Mouse (Mus musculus): ENCODE measurements around the gene Pfkfb3. TPM values are rescaled to one million over a fixed set of nuclear protein-coding genes. Genes with fewer than 3 reads are reported as not detected.

Pfkfb3 gene
- polyA plus RNA-seq, 1 experiment from 2014 or later: 20.5 TPM

DNA sequence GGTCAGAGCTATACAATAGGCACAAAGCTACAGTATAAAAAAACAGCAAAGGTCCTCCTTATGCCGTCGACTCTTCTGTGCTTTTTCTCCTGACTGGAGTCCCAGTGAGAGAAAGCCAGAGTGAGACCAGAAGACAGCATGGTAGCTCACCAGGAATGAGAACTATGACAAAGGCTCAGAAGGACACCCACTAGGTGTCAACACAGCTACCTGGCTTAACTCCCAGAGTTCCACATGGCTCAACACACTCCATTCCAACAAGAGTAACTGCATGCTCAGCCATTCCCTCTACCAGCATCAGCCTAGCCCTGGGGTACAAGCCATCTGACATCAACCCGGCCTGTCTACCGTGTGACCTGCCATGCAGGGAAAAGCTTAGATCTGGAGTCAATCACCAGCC, 70.7 kb downstream of the Pfkfb3 start:
- 73% methylated on average over 4 of the region's 4 CpGs for WGBS

DNA sequence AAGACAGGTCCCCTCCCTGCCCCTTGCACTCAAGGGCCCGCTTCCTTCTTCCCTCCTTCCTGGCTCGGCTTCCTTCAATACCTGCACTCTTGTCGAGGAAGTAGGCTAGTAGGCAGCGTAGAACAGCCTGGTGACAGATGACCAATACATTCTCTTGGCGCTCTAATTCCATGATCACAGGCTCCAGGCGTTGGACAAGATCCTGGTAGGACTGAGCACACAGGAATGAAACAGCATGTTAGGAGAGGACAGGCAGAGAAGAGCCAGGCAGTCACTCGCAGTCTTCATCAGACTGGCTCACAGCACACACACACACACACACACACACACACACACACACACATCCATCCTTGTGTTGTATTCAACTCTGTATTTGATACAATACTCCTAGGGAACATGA, 71.5 kb downstream of the Pfkfb3 start:
- H3K27me3 ChIP-seq (ENCODE audit: insufficient read depth, poor library complexity, severe bottlenecking): no peaks in the 10 kb centered on the region
- DNase-seq (ENCODE audit: low spot score): no peak
- 80% methylated on average over 7 of the region's 7 CpGs for WGBS
- no peaks in the 10 kb centered on the region for H3K4me1 ChIP-seq
- H3K27ac ChIP-seq: no peak overlapping the region
- no peaks in the 10 kb centered on the region for H3K9me3 ChIP-seq
- H3K36me3 ChIP-seq: peaks cover 100% of the 10 kb centered on the region
- H3K4me3 ChIP-seq: no peak overlapping the region

More for the DNA sequence above, 70.7 kb downstream of the Pfkfb3 start:
- H3K27me3 ChIP-seq (ENCODE audit: insufficient read depth, poor library complexity, severe bottlenecking): no peaks in the 10 kb centered on the region
- no peak for DNase-seq (ENCODE audit: low spot score)
- peaks cover 100% of the 10 kb centered on the region for H3K36me3 ChIP-seq
- no peak overlapping the region for H3K27ac ChIP-seq
- H3K9me3 ChIP-seq: no peaks in the 10 kb centered on the region
- H3K4me3 ChIP-seq: no peak overlapping the region
- H3K4me1 ChIP-seq: no peaks in the 10 kb centered on the region

DNA sequence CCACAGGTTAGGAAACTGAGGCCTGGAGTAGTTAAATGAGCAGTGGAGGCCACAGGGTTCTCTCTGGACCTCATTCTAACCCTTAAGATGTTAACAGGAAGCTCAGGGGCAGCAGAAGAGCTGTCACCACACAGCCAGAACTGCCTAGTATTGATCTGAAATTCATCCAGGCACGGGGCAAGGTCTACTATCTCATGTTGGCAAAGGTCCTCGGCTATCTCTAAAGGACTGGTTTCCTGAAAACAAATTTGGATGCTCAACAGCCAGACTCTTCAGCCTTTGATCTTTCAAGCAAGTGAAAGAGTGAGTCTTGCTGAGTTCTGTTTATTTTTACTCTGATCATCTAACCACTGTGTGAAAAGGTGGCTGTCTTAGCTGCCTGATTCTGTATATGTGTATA, 74.9 kb downstream of the Pfkfb3 start:
- WGBS: 55% methylated on average over 2 of the region's 2 CpGs
- no peak overlapping the region for H3K27ac ChIP-seq
- no peaks in the 10 kb centered on the region for H3K4me1 ChIP-seq
- H3K4me3 ChIP-seq: no peak overlapping the region
- peaks cover 100% of the 10 kb centered on the region for H3K36me3 ChIP-seq
- no peaks in the 10 kb centered on the region for H3K27me3 ChIP-seq (ENCODE audit: insufficient read depth, poor library complexity, severe bottlenecking)
- H3K9me3 ChIP-seq: no peaks in the 10 kb centered on the region
- DNase-seq (ENCODE audit: low spot score): no peak

DNA sequence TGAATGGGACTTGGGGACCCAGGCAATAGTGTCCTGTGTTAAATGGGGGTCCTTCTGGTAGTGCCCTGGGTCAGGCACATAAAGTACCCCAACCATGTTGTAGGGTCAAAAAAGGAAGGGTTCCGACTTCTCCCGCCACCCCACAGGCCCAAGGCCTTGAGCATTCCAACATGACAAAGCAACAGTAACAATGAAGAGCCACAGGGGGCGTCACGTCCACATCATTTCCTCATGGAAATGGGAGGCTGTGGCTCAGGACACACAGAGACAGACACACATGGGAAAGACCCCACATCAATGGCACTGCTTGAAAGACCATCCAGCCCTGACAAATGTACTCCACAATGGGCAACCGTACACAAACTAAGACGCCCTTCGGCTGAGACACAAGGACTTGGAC, 78.6 kb downstream of the Pfkfb3 start:
- Histone ChIP-seq H3K9me3 (no peaks in the 10 kb centered on the region), H3K36me3 (peaks cover 99% of the 10 kb centered on the region), H3K4me3 (no peak overlapping the region), H3K4me1 (no peaks in the 10 kb centered on the region), H3K27ac (no peak overlapping the region), H3K27me3 (ENCODE audit: insufficient read depth, poor library complexity, severe bottlenecking) (no peaks in the 10 kb centered on the region)
- WGBS: 93% methylated on average over 7 of the region's 7 CpGs
- DNase-seq (ENCODE audit: low spot score): no peak

DNA sequence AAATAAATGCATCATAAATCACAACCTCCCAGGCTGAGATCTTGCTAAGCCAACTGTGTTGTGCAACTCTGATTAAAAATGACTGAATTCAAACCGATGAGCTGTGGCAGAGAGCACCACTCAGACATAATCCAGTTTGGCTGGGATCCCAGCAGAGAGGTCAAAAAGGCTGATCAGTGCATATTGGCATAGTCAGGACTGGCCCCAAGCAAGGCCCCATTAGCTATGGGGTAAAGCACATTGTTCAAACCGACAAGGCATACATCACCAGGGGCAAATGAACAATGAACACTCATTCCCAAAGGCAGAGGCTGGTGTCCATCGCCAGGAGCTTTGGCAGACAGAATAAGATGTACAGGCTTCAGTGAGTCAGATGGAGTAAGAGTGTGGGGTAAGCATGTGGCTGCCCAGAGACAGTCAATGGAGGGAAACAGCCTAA, 89.2 kb downstream of the Pfkfb3 start:
- WGBS: 81% methylated on average over 3 of the region's 3 CpGs
- no peak for DNase-seq (ENCODE audit: low spot score)
- H3K27ac ChIP-seq: no peak overlapping the region

DNA sequence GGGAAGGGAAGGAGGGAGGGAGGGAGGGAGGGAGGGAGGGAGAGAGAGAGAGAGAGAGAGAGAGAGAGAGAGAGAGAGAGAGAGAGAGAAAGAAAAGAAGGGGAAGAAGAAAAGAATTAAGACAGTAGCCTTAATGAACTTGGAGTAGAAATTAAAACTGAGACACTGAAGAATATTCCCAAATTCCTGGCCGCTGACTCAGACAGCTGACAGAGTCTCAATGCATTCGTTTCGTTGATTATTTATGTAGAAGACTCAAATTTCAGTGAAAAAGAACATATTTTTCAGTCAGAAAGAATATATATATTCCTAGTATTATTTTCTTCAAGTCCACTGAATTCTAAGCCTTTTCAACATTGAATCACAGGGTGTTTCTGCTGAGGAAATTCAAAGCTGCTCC, 92.9 kb downstream of the Pfkfb3 start:
- Histone ChIP-seq H3K27ac (no peak overlapping the region), H3K4me1 (0 out of 2 replicates have a peak, but pooled peaks cover 8% of the 10 kb centered on the region), H3K9me3 (no peaks in the 10 kb centered on the region), H3K36me3 (no peaks in the 10 kb centered on the region), H3K4me3 (no peak overlapping the region), H3K27me3 (ENCODE audit: insufficient read depth, poor library complexity, severe bottlenecking) (no peaks in the 10 kb centered on the region)
- WGBS: 84% methylated on average over 3 of the region's 3 CpGs
- DNase-seq (ENCODE audit: low spot score): no peak

More for the DNA sequence above, 89.2 kb downstream of the Pfkfb3 start:
- H3K36me3 ChIP-seq: no peaks in the 10 kb centered on the region
- no peaks in the 10 kb centered on the region for H3K27me3 ChIP-seq (ENCODE audit: insufficient read depth, poor library complexity, severe bottlenecking)
- H3K4me3 ChIP-seq: no peak overlapping the region
- no peaks in the 10 kb centered on the region for H3K4me1 ChIP-seq
- no peaks in the 10 kb centered on the region for H3K9me3 ChIP-seq

DNA sequence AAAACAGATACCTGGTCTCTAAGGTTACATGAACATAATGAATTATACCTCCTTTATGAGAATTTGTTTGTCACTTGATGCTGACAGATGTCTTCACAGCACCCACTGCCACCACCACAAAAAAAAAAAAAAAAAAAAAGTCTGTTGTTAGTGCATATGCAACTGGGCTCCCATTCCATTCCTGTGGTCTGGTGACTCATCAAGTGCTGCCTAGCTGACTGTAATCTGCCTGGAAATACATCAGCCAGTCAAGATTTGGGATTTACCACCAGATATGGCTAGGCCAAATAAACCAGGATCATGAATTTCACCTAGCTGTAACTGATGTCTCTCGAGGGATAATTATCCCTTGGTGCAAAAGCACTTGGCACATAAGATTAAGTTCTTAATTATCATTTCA, 95.4 kb downstream of the Pfkfb3 start:
- Histone ChIP-seq H3K9me3 (no peaks in the 10 kb centered on the region), H3K36me3 (no peaks in the 10 kb centered on the region), H3K27me3 (ENCODE audit: insufficient read depth, poor library complexity, severe bottlenecking) (no peaks in the 10 kb centered on the region), H3K27ac (no peak overlapping the region), H3K4me3 (no peak overlapping the region), H3K4me1 (0 out of 2 replicates have a peak, but pooled peaks cover 8% of the 10 kb centered on the region)
- no peak for DNase-seq (ENCODE audit: low spot score)
- 85% methylated on average over 1 of the region's 1 CpGs for WGBS

DNA sequence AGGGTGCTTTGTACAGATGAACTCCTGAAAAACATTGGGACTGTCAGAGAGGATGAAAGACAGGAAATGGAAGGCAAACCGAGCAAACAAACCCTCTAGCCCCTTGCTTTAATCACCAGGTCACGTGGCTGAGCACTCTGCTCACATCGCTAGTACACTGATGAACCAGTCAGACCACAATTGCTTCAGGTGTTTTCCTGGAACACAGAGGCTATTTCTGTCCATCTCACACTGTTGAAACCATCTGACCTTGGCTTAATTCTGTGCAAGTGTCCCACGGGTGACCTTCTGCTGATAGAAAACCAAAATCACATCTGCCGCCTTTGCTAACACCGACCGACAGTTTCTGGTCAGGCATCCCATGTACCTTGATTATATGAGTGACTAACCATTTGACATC, 96.0 kb downstream of the Pfkfb3 start:
- WGBS: 59% methylated on average over 7 of the region's 7 CpGs

DNA sequence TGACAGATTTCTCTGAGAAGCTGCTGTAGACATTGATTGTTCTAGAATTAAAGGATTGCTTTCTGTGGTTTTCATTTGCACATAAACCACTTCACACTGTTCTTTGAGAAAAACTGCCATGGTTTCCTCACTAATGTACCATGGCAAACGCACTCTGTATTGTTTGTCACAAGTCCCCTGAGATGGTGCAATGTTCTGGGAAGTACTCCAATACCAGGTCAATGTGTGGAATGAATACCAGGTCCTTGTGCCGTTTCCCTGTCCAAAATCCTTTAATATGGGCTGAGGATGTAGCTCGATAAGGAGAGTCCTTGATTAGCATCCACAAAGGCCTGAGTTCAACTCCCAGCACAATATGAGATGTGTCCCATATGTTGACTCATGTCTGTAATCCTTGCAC, 105.2 kb downstream of the Pfkfb3 start:
- Histone ChIP-seq H3K36me3 (no peaks in the 10 kb centered on the region), H3K4me3 (no peak overlapping the region), H3K9me3 (no peaks in the 10 kb centered on the region), H3K27ac (no peak overlapping the region), H3K27me3 (ENCODE audit: insufficient read depth, poor library complexity, severe bottlenecking) (no peaks in the 10 kb centered on the region), H3K4me1 (no peaks in the 10 kb centered on the region)
- no peak for DNase-seq (ENCODE audit: low spot score)
- WGBS: 81% methylated on average over 3 of the region's 3 CpGs

More for the DNA sequence above, 96.0 kb downstream of the Pfkfb3 start:
- Histone ChIP-seq H3K9me3 (no peaks in the 10 kb centered on the region), H3K27ac (no peak overlapping the region), H3K36me3 (no peaks in the 10 kb centered on the region), H3K27me3 (ENCODE audit: insufficient read depth, poor library complexity, severe bottlenecking) (no peaks in the 10 kb centered on the region), H3K4me3 (no peak overlapping the region), H3K4me1 (0 out of 2 replicates have a peak, but pooled peaks cover 8% of the 10 kb centered on the region)
- no peak for DNase-seq (ENCODE audit: low spot score)

DNA sequence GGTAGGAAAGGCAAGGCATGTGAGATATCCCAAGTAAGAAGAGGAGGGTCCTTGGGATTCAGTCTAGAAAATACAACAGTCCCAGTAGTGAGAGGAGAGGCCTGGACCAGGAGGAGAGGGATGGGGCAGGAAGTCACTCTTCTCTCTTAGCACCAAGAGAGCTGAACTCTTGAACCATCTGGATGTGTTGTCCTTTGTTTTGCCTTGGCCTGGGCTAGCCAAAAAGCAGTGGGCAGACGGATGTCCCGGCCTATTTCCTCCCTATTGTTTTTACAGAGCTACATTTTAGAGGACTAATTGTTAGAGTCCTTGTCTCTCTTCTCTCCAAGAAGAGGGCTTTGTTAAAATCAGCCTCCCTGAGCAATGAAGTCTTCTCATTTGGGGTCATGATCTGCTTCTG, 106.0 kb downstream of the Pfkfb3 start:
- Histone ChIP-seq H3K27me3 (ENCODE audit: insufficient read depth, poor library complexity, severe bottlenecking) (no peaks in the 10 kb centered on the region), H3K36me3 (no peaks in the 10 kb centered on the region), H3K4me1 (no peaks in the 10 kb centered on the region), H3K4me3 (no peak overlapping the region), H3K27ac (no peak overlapping the region), H3K9me3 (no peaks in the 10 kb centered on the region)
- WGBS: 48% methylated on average over 2 of the region's 2 CpGs
- DNase-seq (ENCODE audit: low spot score): no peak

DNA sequence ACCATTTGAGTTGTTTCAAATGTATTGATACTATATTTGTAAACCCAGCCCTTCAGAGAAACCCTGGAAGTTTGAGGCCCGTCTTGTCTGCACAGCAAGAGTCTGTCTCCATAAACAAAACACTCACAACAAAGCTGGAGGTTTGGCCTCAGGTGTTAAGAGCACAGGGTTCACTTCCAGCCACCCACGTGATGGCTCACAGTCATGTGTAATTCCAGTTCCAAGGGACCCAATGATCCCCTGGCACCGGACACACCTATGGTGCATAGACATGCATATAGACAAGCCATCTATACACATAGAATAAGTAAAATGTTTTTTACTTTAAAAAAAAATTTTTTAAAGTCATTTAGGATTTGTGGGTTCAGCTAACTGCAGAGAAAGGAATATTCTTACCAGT, 108.2 kb downstream of the Pfkfb3 start:
- no peaks in the 10 kb centered on the region for H3K27me3 ChIP-seq (ENCODE audit: insufficient read depth, poor library complexity, severe bottlenecking)
- H3K4me1 ChIP-seq: no peaks in the 10 kb centered on the region
- H3K36me3 ChIP-seq: no peaks in the 10 kb centered on the region
- DNase-seq (ENCODE audit: low spot score): no peak
- no peaks in the 10 kb centered on the region for H3K9me3 ChIP-seq
- 80% methylated on average over 3 of the region's 3 CpGs for WGBS
- H3K27ac ChIP-seq: no peak overlapping the region
- H3K4me3 ChIP-seq: no peak overlapping the region

DNA sequence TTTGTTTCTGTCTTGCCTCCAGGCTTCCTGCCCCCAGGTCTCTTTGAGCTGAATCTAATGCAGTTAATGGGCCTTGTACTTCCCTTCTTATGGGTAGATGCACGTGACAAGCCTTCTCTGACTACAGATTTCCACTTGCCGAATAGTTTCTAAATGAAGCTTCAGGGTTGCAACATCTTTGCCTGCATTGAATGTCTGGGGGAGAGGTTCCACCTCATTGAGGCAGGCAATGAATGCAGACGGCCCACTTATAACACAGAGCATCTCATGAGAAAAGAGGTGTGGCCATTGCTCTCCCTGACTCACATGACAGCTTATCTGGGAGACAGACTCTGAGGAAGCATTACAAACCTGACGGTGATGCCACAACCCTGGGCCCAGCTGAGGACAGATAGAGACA, 112.0 kb downstream of the Pfkfb3 start:
- DNase-seq (ENCODE audit: low spot score): no peak
- Histone ChIP-seq H3K4me3 (no peak overlapping the region), H3K36me3 (no peaks in the 10 kb centered on the region), H3K27ac (no peak overlapping the region), H3K4me1 (no peaks in the 10 kb centered on the region), H3K27me3 (ENCODE audit: insufficient read depth, poor library complexity, severe bottlenecking) (no peaks in the 10 kb centered on the region), H3K9me3 (no peaks in the 10 kb centered on the region)
- WGBS: 45% methylated on average over 4 of the region's 4 CpGs

DNA sequence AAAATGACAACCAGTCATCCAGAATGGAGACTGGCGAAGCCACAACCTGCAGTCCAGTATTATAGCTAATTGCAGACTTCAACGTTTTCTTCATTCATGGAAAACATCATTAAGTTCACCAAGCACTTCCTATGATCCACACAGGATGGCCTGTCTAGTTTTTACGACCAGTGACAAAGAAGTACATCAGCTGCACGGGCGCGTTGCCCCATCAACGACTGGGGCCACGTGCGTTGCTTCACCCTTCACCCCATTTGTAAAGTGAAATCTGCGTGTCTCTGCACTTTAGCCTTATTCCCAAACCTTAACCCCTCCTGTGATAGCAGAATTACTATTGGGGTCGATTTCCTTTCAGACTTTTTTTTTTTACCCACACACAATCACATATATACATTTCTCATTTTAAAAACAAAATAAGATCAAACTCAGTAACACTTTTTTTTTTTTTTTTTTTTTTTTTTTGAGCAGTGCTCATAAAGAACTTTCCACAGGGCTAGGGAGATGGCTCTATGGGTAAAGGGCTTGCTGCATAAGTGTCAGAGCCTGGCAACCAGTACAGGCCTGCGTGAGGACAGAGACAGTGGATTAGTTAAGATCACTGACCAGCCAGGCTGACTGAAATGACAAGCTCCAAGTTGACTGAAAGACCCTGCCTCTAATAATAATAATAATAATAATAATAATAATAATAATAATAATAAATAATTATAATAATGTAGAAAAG, 115.5 kb downstream of the Pfkfb3 start:
- 81% methylated on average over 12 of the region's 12 CpGs for whole genome bisulfite sequencing
- Histone ChIP-seq H3K4me1 (no peaks in the 10 kb centered on the region), H3K9me3 (no peaks in the 10 kb centered on the region), H3K27ac (no peak overlapping the region), H3K36me3 (no peaks in the 10 kb centered on the region), H3K4me3 (no peak overlapping the region), H3K27me3 (ENCODE audit: insufficient read depth, poor library complexity, severe bottlenecking) (no peaks in the 10 kb centered on the region)
- DNase-seq (ENCODE audit: low spot score): no peak

DNA sequence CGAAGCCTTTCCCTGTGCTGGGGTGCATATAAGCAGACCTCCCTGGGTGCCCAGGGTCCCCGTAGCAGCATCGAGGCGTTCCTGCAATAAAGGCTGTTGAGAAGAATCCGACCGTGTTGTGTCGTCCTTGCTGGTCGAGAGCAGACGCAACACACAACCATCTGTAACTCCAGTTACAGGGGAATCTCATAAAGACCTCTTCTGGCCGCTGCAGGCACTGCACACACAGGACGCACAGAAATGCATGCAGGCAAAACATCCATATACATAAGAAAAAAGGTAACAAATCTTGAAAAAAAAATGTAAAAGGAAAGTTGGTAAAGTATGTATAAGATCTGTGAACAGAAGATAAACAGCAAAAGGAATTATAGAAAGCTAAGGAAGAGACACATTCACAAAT, 117.5 kb downstream of the Pfkfb3 start:
- Histone ChIP-seq H3K36me3 (no peaks in the 10 kb centered on the region), H3K9me3 (no peaks in the 10 kb centered on the region), H3K27me3 (ENCODE audit: insufficient read depth, poor library complexity, severe bottlenecking) (no peaks in the 10 kb centered on the region), H3K27ac (no peak overlapping the region), H3K4me3 (no peak overlapping the region), H3K4me1 (peaks cover 3% of the 10 kb centered on the region; the same call in 1 of the 2 replicates)
- no peak for DNase-seq (ENCODE audit: low spot score)
- WGBS: 92% methylated on average over 11 of the region's 11 CpGs
